Mouse (Mus musculus) heart, embryonic 13.5 days (tissue): Measurements from ENCODE around the gene Clmn. TPM values are rescaled to one million over a fixed set of nuclear protein-coding genes. Genes with fewer than 3 reads are reported as not detected.

ENCODE experiments used
- ATAC-seq: fragments of 200-750 bp; cut with Nextera tagmentation; 2 replicates; pipeline ENCODE4 v1.8.0; 2017; ENCODE audit warnings: moderate TSS enrichment; ENCODE audit not compliant: insufficient number of reproducible peaks, low FRiP score, low TSS enrichment; ENCODE audit errors: extremely low read depth
- H3K27ac ChIP-seq: fragments of 300-500 bp; sonication (generic); replicated peaks from 2 replicates; pipeline ENCODE4 v1.5.1; 2015; ENCODE audit warnings: moderate library complexity, mild to moderate bottlenecking, inconsistent platforms
- H3K27me3 ChIP-seq: fragments of 300-500 bp; sonication (generic); replicated peaks from 2 replicates; pipeline ENCODE4 v1.6.1; 2015; ENCODE audit warnings: mild to moderate bottlenecking, inconsistent platforms
- H3K36me3 ChIP-seq: fragments of 300-500 bp; sonication (generic); 2 replicates; pipeline ENCODE4 v1.6.1; 2015; ENCODE audit warnings: mild to moderate bottlenecking, inconsistent platforms
- H3K4me1 ChIP-seq: fragments of 300-500 bp; sonication (generic); 2 replicates; pipeline ENCODE4 v1.6.1; 2015; ENCODE audit warnings: inconsistent platforms
- H3K4me2 ChIP-seq: fragments of 300-500 bp; sonication (generic); 2 replicates; pipeline ENCODE4 v1.6.1; 2015; ENCODE audit warnings: inconsistent platforms, mild to moderate bottlenecking, moderate library complexity
- H3K4me3 ChIP-seq: fragments of 300-500 bp; sonication (generic); 2 replicates; pipeline ENCODE4 v1.5.1; 2015; ENCODE audit warnings: moderate library complexity, mild to moderate bottlenecking, inconsistent platforms
- H3K9ac ChIP-seq: fragments of 300-500 bp; sonication (generic); 2 replicates; pipeline ENCODE4 v1.6.1; 2015; ENCODE audit warnings: inconsistent platforms, mild to moderate bottlenecking, moderate library complexity
- H3K9me3 ChIP-seq: fragments of 300-500 bp; sonication (generic); 2 replicates; pipeline ENCODE4 v1.6.1; 2016; ENCODE audit warnings: inconsistent platforms
- WGBS: fragments of 180-500 bp; shearing (Covaris S2); methylation state at CpG from one replicate; pipeline ENCODE4 v1.1.7; 2015; ENCODE audit warnings: mixed read lengths; 5-methylcytosine and 5-hydroxymethylcytosine counted together
- polyA plus RNA-seq: library from polyadenylated mRNA; unstranded; fragments of >200 nt; fragmentation: Nextera tagmentation; extraction: Ambion mirVana; gene quantifications from 2 replicates; pipeline ENCODE4 v1.2.1, GENCODE M21; 2015

Gene Clmn
- polyA plus RNA-seq, 1 experiment from 2014 or later, result 0.66 TPM

DNA sequence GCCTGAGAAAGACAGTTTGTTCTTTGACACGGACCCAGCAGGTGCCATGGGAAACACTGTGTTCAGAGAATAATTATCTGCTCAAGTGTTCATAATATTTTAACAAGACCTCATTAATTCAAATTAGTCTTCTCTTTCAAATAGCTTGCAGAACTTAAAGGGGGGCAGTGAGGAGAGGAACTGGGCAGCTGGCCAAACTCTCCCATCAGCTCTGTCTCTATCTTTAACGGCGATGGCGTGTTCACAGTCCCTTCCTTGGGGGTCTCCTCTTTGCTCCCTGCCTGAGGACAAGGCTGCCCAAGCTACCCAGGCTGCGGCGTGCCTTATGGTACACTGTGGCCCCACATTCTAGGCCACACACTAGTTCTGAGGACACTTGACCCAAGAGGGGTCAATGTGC, 37.2 kb downstream of the Clmn start:
- no peak overlapping the region for H3K4me3 ChIP-seq
- no peak overlapping the region for H3K27ac ChIP-seq
- H3K36me3 ChIP-seq, result no peaks in the 10 kb centered on the region
- no peaks in the 10 kb centered on the region for H3K9me3 ChIP-seq
- no peak overlapping the region for H3K9ac ChIP-seq
- H3K27me3 ChIP-seq, result no peaks in the 10 kb centered on the region; the same call in none of the 2 replicates
- peaks cover 55% of the 10 kb centered on the region for H3K4me1 ChIP-seq
- WGBS, result 40% methylated on average over 6 of the region's 6 CpGs
- no peak for ATAC-seq
- H3K4me2 ChIP-seq, result no peak overlapping the region

DNA sequence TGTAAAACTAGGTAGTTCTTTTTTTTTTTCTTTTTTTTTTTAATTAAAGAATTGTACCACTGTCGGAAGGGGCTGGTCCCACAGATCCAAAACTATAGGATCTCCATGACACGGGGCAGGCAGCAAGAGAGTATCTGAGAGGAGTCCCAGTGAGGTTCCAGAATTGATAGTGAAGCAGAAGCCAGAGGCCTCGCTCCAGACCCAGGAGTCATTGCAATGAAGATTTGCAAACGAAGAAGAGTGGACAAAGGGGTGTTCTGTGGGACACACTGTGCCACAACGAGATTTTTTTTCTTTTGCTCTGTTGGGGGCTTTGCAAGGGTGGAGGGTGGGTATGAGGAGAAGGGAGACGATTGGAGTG, 40.0 kb downstream of the Clmn start:
- H3K9ac ChIP-seq, result no peak overlapping the region
- ATAC-seq, result no peak
- H3K4me2 ChIP-seq, result peak overlapping the region; percentile 43
- H3K9me3 ChIP-seq, result no peaks in the 10 kb centered on the region
- WGBS, result 29% methylated on average over 6 of the region's 6 CpGs
- H3K36me3 ChIP-seq, result no peaks in the 10 kb centered on the region
- H3K27ac ChIP-seq, result peak overlapping the region; percentile 62
- no peaks in the 10 kb centered on the region for H3K27me3 ChIP-seq
- H3K4me1 ChIP-seq, result peaks cover 65% of the 10 kb centered on the region
- no peak overlapping the region for H3K4me3 ChIP-seq

DNA sequence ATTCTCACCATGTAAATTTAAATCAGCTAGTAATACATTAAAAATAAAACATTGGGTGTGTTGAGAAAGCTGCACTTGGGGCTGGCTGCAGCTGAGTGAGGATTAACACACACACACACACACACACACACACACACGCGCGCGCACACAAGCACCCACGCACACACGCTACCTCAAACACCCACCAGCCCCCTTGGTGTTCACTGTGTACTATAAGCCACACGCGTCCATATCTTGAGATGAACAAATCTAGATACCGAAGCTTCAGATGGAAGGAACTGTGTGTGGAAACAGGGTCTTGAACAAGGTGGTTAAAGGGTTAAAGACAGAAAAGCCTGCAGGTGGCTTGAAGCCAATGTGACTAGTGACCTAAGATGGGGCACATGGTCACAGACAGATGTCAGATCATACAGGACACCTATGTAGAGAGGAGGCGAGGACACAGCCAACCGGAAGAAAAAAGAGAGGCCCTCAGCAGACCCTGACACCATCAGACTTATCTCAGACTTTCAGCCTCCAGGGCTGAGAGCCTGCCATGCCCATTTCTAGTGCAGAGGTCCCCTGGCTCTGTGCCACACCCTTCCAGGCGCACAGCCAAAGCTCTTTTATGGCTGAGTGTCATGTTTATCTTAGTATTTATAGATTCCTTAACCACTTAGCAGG, 40.5 kb downstream of the Clmn start:
- Histone ChIP-seq H3K27me3 (no peaks in the 10 kb centered on the region), H3K9ac (no peak overlapping the region), H3K9me3 (no peaks in the 10 kb centered on the region), H3K4me1 (peaks cover 65% of the 10 kb centered on the region), H3K36me3 (no peaks in the 10 kb centered on the region), H3K27ac (peak overlapping the region; percentile 70), H3K4me3 (no peak overlapping the region), H3K4me2 (peak overlapping the region; percentile 43)
- WGBS, result 56% methylated on average over 12 of the region's 12 CpGs
- peak; percentile 77; the same call in 1 of the 2 replicates for ATAC-seq

DNA sequence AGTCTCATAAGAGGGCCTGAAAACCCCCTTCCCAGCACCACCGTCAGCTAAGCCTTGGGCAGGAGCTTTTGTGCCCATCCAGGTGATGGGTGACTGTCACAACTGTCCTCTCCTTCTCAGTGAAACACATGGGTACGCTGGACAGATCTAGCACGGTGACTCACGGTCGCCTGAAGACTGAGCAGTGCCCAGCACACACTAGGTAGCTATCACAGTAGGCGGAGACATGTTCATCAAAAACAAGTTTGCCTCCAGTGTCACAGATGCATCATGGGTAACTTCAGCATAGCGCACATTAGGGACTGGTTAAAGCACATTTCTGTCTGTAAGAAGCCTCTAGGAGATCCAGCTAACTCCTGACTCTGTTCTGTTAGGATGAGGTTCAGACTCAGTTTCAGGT, 41.2 kb downstream of the Clmn start:
- Histone ChIP-seq H3K27me3 (no peaks in the 10 kb centered on the region), H3K36me3 (no peaks in the 10 kb centered on the region), H3K4me1 (peaks cover 70% of the 10 kb centered on the region), H3K9me3 (no peaks in the 10 kb centered on the region), H3K4me2 (no peak overlapping the region), H3K27ac (peak overlapping the region; percentile 70; the same call in 1 of the 2 replicates), H3K9ac (no peak overlapping the region), H3K4me3 (no peak overlapping the region)
- 87% methylated on average over 7 of the region's 7 CpGs for WGBS
- ATAC-seq, result no peak

DNA sequence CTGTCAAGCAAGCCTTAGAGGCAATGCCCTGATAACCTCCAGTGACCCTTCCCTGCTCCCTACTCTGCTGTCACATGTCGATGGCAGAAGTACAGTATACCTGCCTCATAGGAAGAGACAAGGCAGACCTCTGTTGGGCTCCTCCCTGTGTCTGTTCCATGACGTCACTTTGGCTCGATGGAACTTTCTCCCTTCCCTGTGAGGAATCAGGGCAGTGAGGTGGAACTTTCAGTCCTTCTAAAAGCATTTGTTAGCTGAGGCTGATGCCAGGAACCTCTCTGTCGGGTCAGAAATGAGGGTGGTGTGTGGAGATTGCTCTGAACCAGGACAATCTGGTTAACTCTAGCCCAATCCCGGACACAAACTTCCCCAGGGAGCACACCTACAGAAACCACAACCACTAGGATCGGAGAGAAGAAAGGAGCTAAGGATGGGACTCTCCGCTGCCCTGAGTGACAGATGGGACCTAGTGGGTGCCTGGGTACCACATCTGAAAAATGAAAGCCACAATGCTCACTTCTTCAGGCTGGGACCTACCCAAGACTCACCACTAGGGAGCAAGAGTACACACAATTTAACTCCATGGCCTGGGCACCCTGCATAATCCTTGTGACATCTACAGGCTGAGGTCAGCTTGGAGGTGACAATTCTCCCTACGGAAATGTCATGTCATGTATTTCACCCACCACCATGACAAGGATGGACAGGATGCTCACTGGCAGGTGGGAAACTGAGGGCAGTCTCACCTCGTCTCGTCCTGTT, 41.9 kb downstream of the Clmn start:
- no peaks in the 10 kb centered on the region for H3K36me3 ChIP-seq
- no peak for ATAC-seq
- H3K27ac ChIP-seq, result no peak overlapping the region
- no peak overlapping the region for H3K4me2 ChIP-seq
- peaks cover 74% of the 10 kb centered on the region for H3K4me1 ChIP-seq
- H3K9me3 ChIP-seq, result no peaks in the 10 kb centered on the region
- H3K9ac ChIP-seq, result no peak overlapping the region
- WGBS, result 79% methylated on average over 10 of the region's 10 CpGs
- H3K27me3 ChIP-seq, result no peaks in the 10 kb centered on the region
- no peak overlapping the region for H3K4me3 ChIP-seq

DNA sequence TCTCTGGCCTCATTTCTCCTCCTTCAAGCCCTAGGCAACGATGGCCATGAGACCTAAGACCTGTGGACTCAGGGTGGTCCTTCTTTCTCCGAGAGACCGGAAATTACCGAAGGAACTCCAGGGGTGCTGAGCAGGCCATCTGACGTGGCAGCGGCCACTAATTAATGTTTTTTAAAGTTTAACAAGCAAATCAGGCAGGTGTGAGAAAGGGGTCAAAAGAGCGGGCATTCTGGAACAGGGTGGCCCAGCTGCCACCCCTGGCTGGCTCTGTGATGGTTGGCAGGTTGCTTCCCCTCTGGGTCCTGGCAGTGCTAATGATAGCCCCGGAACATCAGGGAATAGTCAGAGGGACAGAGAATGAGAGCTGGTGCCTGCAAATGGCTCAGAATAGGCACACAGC, 42.7 kb downstream of the Clmn start:
- WGBS, result 82% methylated on average over 8 of the region's 8 CpGs
- Histone ChIP-seq H3K4me1 (peaks cover 78% of the 10 kb centered on the region), H3K4me2 (no peak overlapping the region), H3K9me3 (no peaks in the 10 kb centered on the region), H3K27ac (no peak overlapping the region), H3K4me3 (no peak overlapping the region), H3K27me3 (no peaks in the 10 kb centered on the region), H3K36me3 (no peaks in the 10 kb centered on the region), H3K9ac (no peak overlapping the region)
- no peak for ATAC-seq

DNA sequence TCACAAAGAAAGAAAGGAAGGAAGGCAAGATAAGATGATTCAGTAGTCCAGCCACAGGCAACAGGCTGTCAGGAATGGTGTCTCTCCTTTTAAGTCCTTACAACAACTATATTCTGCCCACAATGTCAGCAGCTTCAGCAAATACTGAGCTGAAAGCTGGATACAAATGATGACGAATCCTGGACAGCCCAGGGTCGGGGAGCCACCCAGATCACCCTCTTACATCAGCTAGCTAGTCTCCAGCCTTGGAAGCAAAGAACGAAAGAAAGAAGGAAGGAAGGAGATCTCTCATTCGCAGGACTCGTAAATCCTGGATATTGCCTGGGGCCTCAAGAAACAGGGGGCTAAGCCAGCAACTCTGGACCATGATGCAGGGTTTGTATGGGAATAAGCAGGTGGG, 44.8 kb downstream of the Clmn start:
- Histone ChIP-seq H3K4me1 (peaks cover 73% of the 10 kb centered on the region), H3K4me3 (no peak overlapping the region), H3K27ac (0 out of 2 replicates have a peak overlapping the region, but pooled peaks have one; percentile 45), H3K36me3 (no peaks in the 10 kb centered on the region), H3K9ac (no peak overlapping the region), H3K9me3 (no peaks in the 10 kb centered on the region), H3K27me3 (no peaks in the 10 kb centered on the region), H3K4me2 (no peak overlapping the region)
- no peak for ATAC-seq
- WGBS, result 68% methylated on average over 5 of the region's 5 CpGs

DNA sequence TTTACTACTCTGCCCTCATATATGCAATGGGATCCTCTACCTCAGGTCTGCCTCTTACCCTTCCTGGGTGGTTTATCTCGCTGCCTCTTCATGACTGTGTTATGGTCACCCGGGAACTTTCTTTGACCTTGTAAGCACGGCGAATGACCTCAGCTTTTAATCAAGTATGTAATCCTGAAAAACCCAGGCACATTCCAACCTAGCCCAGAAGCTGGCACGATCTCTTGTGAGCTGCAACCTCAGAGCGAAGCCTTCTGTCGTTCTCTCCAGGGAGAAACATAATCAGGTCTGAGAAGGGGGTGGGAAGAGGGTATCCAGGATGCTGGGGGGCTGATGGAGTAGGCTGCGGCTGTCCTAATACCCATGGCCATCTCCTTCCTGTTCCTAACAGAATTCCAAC, 45.8 kb downstream of the Clmn start:
- peak overlapping the region; percentile 45 for H3K27ac ChIP-seq
- WGBS, result 28% methylated on average over 8 of the region's 8 CpGs
- H3K9ac ChIP-seq, result 0 out of 2 replicates have a peak overlapping the region, but pooled peaks have one; percentile 12
- no peak for ATAC-seq
- no peaks in the 10 kb centered on the region for H3K9me3 ChIP-seq
- peaks cover 63% of the 10 kb centered on the region for H3K4me1 ChIP-seq
- no peaks in the 10 kb centered on the region for H3K27me3 ChIP-seq
- peak overlapping the region; percentile 16; the same call in 1 of the 2 replicates for H3K4me2 ChIP-seq
- H3K36me3 ChIP-seq, result no peaks in the 10 kb centered on the region
- no peak overlapping the region for H3K4me3 ChIP-seq

DNA sequence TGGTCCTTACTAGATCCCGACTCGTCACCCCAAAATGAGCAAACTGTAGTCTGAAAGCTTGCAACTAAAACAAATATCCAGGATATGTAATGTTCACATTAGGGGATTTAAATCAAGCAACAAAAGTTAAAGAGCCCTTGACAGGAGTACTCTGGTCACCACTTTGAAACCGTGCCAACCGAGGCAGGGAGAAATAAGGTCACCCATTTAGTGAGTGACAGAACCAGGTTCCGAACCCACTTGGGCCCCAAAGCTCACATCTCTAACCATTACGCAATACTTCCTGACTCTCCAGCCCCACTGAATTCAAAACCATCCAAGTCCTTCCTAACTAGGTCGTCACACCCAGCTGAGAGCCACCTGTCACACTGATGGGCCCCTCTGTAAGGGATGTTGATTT, 46.8 kb downstream of the Clmn start:
- no peak for ATAC-seq
- Histone ChIP-seq H3K4me1 (peaks cover 54% of the 10 kb centered on the region), H3K27ac (no peak overlapping the region)

DNA sequence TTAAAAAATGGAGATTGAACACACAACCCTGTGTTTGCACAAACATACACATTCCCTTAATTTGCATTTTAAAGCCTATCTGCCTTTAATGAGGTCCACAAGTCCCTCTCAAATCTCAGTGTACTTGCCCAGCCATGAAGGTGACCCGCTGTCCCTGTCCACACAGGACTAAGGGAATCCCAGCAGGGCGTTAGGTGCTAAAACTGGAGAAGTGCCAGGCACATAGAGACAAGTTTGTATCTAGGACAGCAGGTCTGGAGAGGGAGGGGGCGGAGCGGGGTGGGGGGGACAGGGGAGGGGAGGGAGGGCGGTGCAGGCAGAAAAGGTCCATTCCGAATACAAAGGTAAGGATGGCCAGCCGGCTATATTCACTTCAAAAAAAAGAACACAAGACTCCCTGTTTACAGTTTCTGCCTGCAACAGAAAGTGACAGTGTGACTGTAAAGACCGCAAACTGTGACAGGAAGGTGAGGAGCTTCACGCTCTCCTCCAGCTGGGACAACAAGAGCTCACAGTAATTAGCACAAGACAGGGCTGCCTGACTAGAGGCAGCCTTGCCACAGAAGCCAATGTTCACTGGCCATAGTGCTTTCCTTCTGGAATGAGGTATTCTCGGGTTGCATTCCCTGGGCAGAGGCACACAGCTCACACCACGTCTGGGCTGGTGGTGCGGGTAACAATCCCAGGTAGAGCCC, 47.6 kb downstream of the Clmn start:
- H3K4me3 ChIP-seq, result no peak overlapping the region
- H3K4me1 ChIP-seq, result peaks cover 49% of the 10 kb centered on the region
- H3K36me3 ChIP-seq, result no peaks in the 10 kb centered on the region
- no peaks in the 10 kb centered on the region for H3K27me3 ChIP-seq
- H3K27ac ChIP-seq, result peak overlapping the region; percentile 55
- H3K9me3 ChIP-seq, result no peaks in the 10 kb centered on the region
- H3K4me2 ChIP-seq, result peak overlapping the region; percentile 40
- peak overlapping the region; percentile 25; the same call in 1 of the 2 replicates for H3K9ac ChIP-seq
- 24% methylated on average over 12 of the region's 12 CpGs for WGBS
- no peak for ATAC-seq

More for the DNA sequence above, 46.8 kb downstream of the Clmn start:
- H3K9me3 ChIP-seq, result no peaks in the 10 kb centered on the region
- no peaks in the 10 kb centered on the region for H3K36me3 ChIP-seq
- no peak overlapping the region for H3K4me3 ChIP-seq
- H3K27me3 ChIP-seq, result no peaks in the 10 kb centered on the region
- whole genome bisulfite sequencing, result 62% methylated on average over 7 of the region's 7 CpGs
- H3K4me2 ChIP-seq, result no peak overlapping the region
- H3K9ac ChIP-seq, result peak overlapping the region; percentile 33; the same call in 1 of the 2 replicates

DNA sequence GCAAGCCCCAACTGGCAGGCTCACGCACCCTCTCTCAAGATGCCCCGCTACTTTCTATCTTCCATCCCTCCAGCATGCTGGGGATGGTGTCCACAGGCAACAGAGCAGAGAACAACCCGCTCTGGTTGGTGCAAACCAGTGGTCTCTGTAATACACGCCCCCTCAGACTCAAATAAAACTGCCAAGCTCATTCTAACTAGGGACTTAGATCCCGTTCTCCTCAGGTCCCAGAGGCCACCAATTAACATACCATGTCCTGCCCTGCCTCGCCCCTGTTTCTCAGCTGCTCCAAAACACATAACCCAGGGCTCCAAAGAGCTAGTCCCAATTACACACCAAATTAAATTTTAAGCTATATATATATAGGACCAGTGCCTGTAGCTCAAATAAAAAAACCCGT, 50.6 kb downstream of the Clmn start:
- 77% methylated on average over 7 of the region's 7 CpGs for WGBS
- Histone ChIP-seq H3K4me3 (no peak overlapping the region), H3K4me2 (no peak overlapping the region)

More for the DNA sequence above, 50.6 kb downstream of the Clmn start:
- Histone ChIP-seq H3K27ac (no peak overlapping the region), H3K36me3 (no peaks in the 10 kb centered on the region), H3K27me3 (no peaks in the 10 kb centered on the region), H3K9me3 (no peaks in the 10 kb centered on the region), H3K9ac (no peak overlapping the region), H3K4me1 (peaks cover 32% of the 10 kb centered on the region)
- ATAC-seq, result no peak
